Mouse (Mus musculus) hematopoietic stem cell, adult 5-6 weeks (primary cell): Measurements from ENCODE around the gene Fpr1. TPM values are rescaled to one million over a fixed set of nuclear protein-coding genes. Genes with fewer than 3 reads are reported as not detected.
A peak's percentile ranks its signal among the peaks of the same experiment; 100 is the strongest.
"Not testable (repeated sequence)": the region's sequence is repeated elsewhere in the genome, so short reads cannot be mapped to it uniquely, and the experiment has no call there.

ENCODE experiments used
- ATAC-seq, 2 experiments: fragments of 125-278 bp in 1 of 2; replicated peaks in 1 of 2; 2 replicates each; pipeline ENCODE4 v1.8.0; 2016 to 2017; ENCODE audit warnings: inconsistent platforms in 2 of 2, mild to moderate bottlenecking in 2 of 2, moderate number of reproducible peaks in 2 of 2, low read depth in 1 of 2, moderate TSS enrichment in 1 of 2; ENCODE audit not compliant: low FRiP score in 2 of 2, poor library complexity in 2 of 2, severe bottlenecking in 2 of 2, insufficient read depth in 1 of 2, low TSS enrichment in 1 of 2
- total RNA-seq: library from RNA; stranded (forward); fragments of 172-1452, 232-1000 nt; gene quantifications from 2 replicates; pipeline ENCODE4 v1.2.3, GENCODE M21; 2017

Fpr1 gene
- total RNA-seq: 2.7 and 12.1 TPM in 2 replicates

- no peak for ATAC-seq
Measured at GRCm38 (mm10) chr17:17883840-17884239, at the start of gene Fpr1. Gene Fpr1 (minus strand): TSS chr17:17883940.

GRCm38 (mm10) chr17:17917782-17918181, 34.0 kb upstream of the Fpr1 start:
- ATAC-seq: no peak

GRCm38 (mm10) chr17:17917376-17917775, 33.6 kb upstream of the Fpr1 start:
- no peak for ATAC-seq

- not testable (repeated sequence) for ATAC-seq
Measured at GRCm38 (mm10) chr17:17912618-17913017, 28.9 kb upstream of the Fpr1 start.

GRCm38 (mm10) chr17:17909636-17910421, 26.1 kb upstream of the Fpr1 start:
- ATAC-seq: peak; percentile 98 to 99

- peak; percentile 77 to 81 for ATAC-seq
Measured at GRCm38 (mm10) chr17:17900768-17901167, 17.0 kb upstream of the Fpr1 start.

GRCm38 (mm10) chr17:17899268-17899667, 15.5 kb upstream of the Fpr1 start:
- ATAC-seq: peak in 1 of 2 experiments; percentile 57; a peak in 1 of 4 replicates

- peak; percentile 65 to 73 for ATAC-seq
Measured at GRCm38 (mm10) chr17:17896039-17896438, 12.3 kb upstream of the Fpr1 start.

- ATAC-seq: peak in 1 of 2 experiments; percentile 36; a peak in 1 of 4 replicates
Measured at GRCm38 (mm10) chr17:17889732-17890425, 6.1 kb upstream of the Fpr1 start.

- peak; percentile 28 to 33; a peak in 2 of 4 replicates for ATAC-seq
Measured at GRCm38 (mm10) chr17:17887774-17888248, 4.1 kb upstream of the Fpr1 start, which contains the start of the genes Fpr2 and Fpr3. Gene Fpr2 (plus strand): TSS chr17:17887824. Gene Fpr3 (plus strand): TSS chr17:17887852.

GRCm38 (mm10) chr17:17882672-17883071, 1.1 kb downstream of the Fpr1 start:
- ATAC-seq: peak in 1 of 2 experiments; percentile 28; a peak in 1 of 4 replicates

GRCm38 (mm10) chr17:17879347-17879746, 4.4 kb downstream of the Fpr1 start:
- ATAC-seq: no peak

- ATAC-seq: peak; percentile 51 to 71; a peak in 3 of 4 replicates
Measured at GRCm38 (mm10) chr17:17871697-17872096, 12.0 kb downstream of the Fpr1 start.

- peak; percentile 66 to 72; a peak in 3 of 4 replicates for ATAC-seq
Measured at GRCm38 (mm10) chr17:17870892-17871550, 12.7 kb downstream of the Fpr1 start.

- ATAC-seq: no peak
Measured at GRCm38 (mm10) chr17:17866801-17867469, 16.8 kb downstream of the Fpr1 start.

GRCm38 (mm10) chr17:17865168-17865567, 18.6 kb downstream of the Fpr1 start:
- ATAC-seq: peak; percentile 83 to 87

- no peak for ATAC-seq
Measured at GRCm38 (mm10) chr17:17862360-17862759, 21.4 kb downstream of the Fpr1 start.
